Mouse (Mus musculus) heart, embryonic 10.5 days (tissue): ENCODE results near the gene Izumo4. TPM values are rescaled to one million over a fixed set of nuclear protein-coding genes. Genes with fewer than 3 reads are reported as not detected.
A peak's percentile ranks its signal among the peaks of the same experiment; 100 is the strongest.

Experiments used
- DNase-seq: peaks from one replicate; pipeline ENCODE4 v3.0.0-alpha.2; 2017; ENCODE audit warnings: low spot score
- H3K27ac ChIP-seq: fragments of 300-500 bp; sonication (generic); 2 replicates; pipeline ENCODE4 v1.5.1; 2016; ENCODE audit warnings: mild to moderate bottlenecking
- H3K27me3 ChIP-seq: fragments of 300-500 bp; sonication (generic); 2 replicates; pipeline ENCODE4 v1.6.1; 2016; ENCODE audit warnings: mild to moderate bottlenecking; ENCODE audit not compliant: poor library complexity, insufficient read depth, severe bottlenecking
- H3K36me3 ChIP-seq: fragments of 300-500 bp; sonication (generic); 2 replicates; pipeline ENCODE4 v1.6.1; 2016; ENCODE audit warnings: mild to moderate bottlenecking, moderate library complexity
- H3K4me1 ChIP-seq: fragments of 300-500 bp; sonication (generic); 2 replicates; pipeline ENCODE4 v1.6.1; 2016; ENCODE audit warnings: mild to moderate bottlenecking
- H3K4me3 ChIP-seq: fragments of 300-500 bp; sonication (generic); 2 replicates; pipeline ENCODE4 v1.5.1; 2016; ENCODE audit warnings: mild to moderate bottlenecking, moderate library complexity
- H3K9me3 ChIP-seq: fragments of 300-500 bp; sonication (generic); 2 replicates; pipeline ENCODE4 v1.6.1; 2016; ENCODE audit warnings: mild to moderate bottlenecking, moderate library complexity
- WGBS: fragments of 180-500 bp; shearing (Covaris S2); methylation state at CpG from one replicate; pipeline ENCODE4 v1.1.7; 2016; 5-methylcytosine and 5-hydroxymethylcytosine counted together
- polyA plus RNA-seq: library from polyadenylated mRNA; unstranded; fragments of >200 nt; fragmentation: Nextera tagmentation; extraction: Ambion mirVana; gene quantifications from 2 replicates; pipeline ENCODE4 v1.2.1, GENCODE M21; 2016

The Izumo4 gene
- polyA plus RNA-seq, 1 experiment from 2014 or later: 14.4 TPM

DNA sequence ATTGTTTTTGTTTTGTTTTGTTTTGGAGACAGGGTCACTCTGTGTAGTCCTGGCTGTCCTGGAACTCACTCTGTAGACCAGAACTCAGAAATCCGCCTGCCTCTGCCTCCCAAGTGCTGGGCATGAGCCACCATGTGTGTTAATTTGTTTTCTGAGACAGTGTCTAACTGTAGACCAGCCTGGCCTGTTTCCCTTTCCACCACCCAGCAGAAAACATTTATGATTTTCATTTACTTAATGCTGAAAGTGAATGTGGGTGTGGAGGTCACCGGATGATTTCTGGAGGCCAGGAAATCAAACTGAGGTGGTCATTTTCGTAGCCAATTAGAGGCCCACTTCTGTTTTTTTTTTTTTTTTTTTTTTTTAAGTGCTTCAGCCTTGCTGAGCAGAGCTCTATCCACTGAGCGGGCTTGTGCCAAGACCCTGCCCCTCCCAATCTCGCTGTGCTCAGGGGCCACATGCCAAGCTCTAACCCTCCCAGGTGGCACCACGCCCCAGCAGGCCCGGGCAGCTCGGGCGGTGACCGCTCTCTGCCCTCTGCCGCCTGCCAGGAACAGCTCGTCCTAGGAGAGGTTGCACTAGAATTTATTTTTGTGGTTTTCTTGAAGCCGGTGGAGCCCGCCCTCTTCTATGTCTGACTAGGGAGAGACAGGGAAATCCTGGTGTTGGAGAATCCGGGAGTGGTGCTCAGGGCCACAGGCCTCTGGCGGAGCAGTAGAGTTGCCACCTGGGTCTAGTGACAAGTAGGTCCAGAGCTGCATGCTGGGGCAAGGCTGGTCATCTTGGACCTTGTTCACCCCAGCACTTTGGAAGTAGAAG is 37.6 kb upstream of the Izumo4 start:
- Histone ChIP-seq H3K36me3 (peaks cover 37% of the 10 kb centered on the region), H3K27ac (peak overlapping the region; percentile 79), H3K27me3 (no peaks in the 10 kb centered on the region), H3K4me3 (peak overlapping the region; percentile 32), H3K4me1 (peaks cover 49% of the 10 kb centered on the region), H3K9me3 (no peaks in the 10 kb centered on the region)
- no peak for DNase-seq
- 29% methylated on average over 16 of the region's 16 CpGs for WGBS

GRCm38 (mm10) chr10:80665016-80665380 is 37.0 kb upstream of the Izumo4 start:
- Histone ChIP-seq H3K4me3 (peak overlapping the region; percentile 32), H3K27ac (peak overlapping the region; percentile 79), H3K9me3 (no peaks in the 10 kb centered on the region), H3K4me1 (peaks cover 49% of the 10 kb centered on the region), H3K36me3 (peaks cover 43% of the 10 kb centered on the region), H3K27me3 (no peaks in the 10 kb centered on the region)
- no peak for DNase-seq
- 8% methylated on average over 10 of the region's 10 CpGs for WGBS

- DNase-seq: no peak
- H3K27ac ChIP-seq: 0 out of 2 replicates have a peak overlapping the region, but pooled peaks have one; percentile 30
These were observed 36.5 kb upstream of the Izumo4 start for GRCm38 (mm10) chr10:80665459-80665858.

GRCm38 (mm10) chr10:80665981-80666733 is 35.8 kb upstream of the Izumo4 start:
- H3K4me1 ChIP-seq: peaks cover 52% of the 10 kb centered on the region
- H3K9me3 ChIP-seq: no peaks in the 10 kb centered on the region
- DNase-seq: no peak
- WGBS: 78% methylated on average over 10 of the region's 10 CpGs
- H3K27ac ChIP-seq: no peak overlapping the region; the same call in 1 of the 2 replicates
- H3K4me3 ChIP-seq: 0 out of 2 replicates have a peak overlapping the region, but pooled peaks have one; percentile 7
- H3K36me3 ChIP-seq: peaks cover 54% of the 10 kb centered on the region
- H3K27me3 ChIP-seq: no peaks in the 10 kb centered on the region

More at GRCm38 (mm10) chr10:80665459-80665858, 36.5 kb upstream of the Izumo4 start:
- 63% methylated on average over 4 of the region's 4 CpGs for WGBS
- Histone ChIP-seq H3K36me3 (peaks cover 47% of the 10 kb centered on the region), H3K4me1 (peaks cover 49% of the 10 kb centered on the region), H3K9me3 (no peaks in the 10 kb centered on the region), H3K27me3 (no peaks in the 10 kb centered on the region), H3K4me3 (no peak overlapping the region)

DNA sequence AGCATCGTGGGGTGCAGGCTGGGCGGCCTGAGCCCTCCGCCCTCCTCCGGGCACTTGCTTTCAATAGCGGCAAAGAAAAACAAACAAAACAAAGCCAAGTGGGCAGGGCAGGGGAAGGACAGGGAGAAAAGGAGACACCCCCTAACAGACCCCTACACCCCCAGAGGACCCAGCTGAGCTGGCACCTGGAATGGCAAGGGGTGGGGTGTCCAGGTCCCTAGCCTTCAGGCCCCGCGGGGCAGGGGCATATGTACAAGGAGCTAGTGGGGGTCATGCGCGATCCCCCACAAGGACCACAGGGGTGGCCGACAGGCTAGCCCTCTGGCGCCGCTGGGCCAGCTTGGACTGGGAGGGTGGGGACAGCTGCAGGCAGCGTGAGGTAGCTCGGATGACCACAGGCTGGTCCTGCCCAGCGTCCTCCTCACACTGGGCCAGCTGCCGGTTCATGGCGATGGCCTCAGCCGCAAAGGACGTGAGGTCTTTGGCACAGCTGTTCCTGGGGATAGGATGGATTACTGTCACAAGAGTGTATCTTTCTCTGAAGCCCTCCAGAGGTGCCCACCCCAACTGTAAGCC is 35.1 kb upstream of the Izumo4 start:
- peaks cover 62% of the 10 kb centered on the region for H3K36me3 ChIP-seq
- H3K9me3 ChIP-seq: no peaks in the 10 kb centered on the region
- H3K4me1 ChIP-seq: peaks cover 59% of the 10 kb centered on the region
- DNase-seq: no peak
- 85% methylated on average over 19 of the region's 19 CpGs for WGBS
- no peak overlapping the region; the same call in 1 of the 2 replicates for H3K27ac ChIP-seq
- H3K27me3 ChIP-seq: no peaks in the 10 kb centered on the region
- no peak overlapping the region for H3K4me3 ChIP-seq

DNA sequence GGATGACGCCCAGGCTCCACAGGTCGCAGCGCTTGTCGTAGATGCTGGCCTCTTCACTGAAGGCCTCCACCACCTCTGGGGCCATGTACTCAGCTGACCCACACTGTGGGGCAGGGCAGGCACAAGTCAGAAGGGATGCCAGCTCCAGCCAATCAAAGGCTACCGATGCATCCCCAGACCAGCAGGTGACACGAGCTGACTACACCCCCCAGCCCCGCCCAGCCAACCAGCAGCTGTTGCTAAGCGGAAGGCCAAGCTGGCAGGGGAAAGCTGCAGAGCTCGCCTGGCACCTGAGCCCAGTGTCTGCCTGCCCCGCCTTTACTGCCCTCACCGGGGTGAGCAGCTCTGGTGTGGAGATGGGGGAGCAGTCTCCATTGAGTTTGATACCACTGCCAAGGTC is 33.4 kb upstream of the Izumo4 start:
- Histone ChIP-seq H3K36me3 (peaks cover 71% of the 10 kb centered on the region), H3K9me3 (no peaks in the 10 kb centered on the region), H3K4me3 (no peak overlapping the region), H3K27ac (no peak overlapping the region), H3K27me3 (no peaks in the 10 kb centered on the region), H3K4me1 (peaks cover 65% of the 10 kb centered on the region)
- WGBS: 84% methylated on average over 11 of the region's 11 CpGs
- no peak for DNase-seq

GRCm38 (mm10) chr10:80669018-80669417 is 33.0 kb upstream of the Izumo4 start:
- H3K27ac ChIP-seq: no peak overlapping the region
- no peaks in the 10 kb centered on the region for H3K27me3 ChIP-seq
- no peak overlapping the region for H3K4me3 ChIP-seq
- 87% methylated on average over 12 of the region's 12 CpGs for WGBS
- H3K4me1 ChIP-seq: peaks cover 65% of the 10 kb centered on the region
- H3K9me3 ChIP-seq: no peaks in the 10 kb centered on the region
- peaks cover 74% of the 10 kb centered on the region for H3K36me3 ChIP-seq
- no peak for DNase-seq

DNA sequence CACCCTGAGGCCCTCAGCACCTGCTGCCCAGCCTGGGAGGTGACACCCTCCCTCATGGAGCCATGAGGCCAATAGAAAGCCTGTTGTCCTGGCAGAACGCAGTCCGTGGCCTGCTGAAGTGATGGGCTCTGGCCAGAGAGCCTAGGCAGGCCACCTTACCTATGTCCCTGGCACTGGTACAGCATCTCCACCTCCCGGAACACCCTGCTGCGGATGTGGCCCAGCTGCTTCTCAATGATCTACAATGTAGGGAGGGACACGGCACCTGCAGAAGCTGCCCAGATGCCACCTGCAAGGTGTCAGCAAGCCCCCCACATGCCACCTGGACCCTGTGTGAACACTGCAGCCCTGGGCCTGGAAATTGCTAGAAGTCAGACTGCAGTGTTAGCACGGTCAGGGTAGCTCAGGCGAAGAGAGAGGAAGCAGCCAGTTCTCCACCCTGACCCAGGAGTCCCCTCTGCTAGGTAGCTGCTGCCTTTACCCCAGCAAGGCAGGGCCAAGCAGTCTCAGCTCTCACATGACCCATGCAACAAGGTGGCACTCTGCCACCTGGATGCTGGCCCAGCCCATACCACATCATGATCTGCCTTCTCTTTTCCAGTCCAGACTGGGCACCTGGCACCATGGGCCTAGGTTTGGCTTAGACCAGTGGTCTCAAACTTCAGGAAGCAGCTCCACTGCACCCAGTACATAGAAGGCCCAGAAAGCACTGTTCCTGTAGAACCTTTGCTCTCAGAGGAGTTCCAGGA is 32.1 kb upstream of the Izumo4 start:
- 91% methylated on average over 7 of the region's 7 CpGs for WGBS
- H3K9me3 ChIP-seq: no peaks in the 10 kb centered on the region
- 0 out of 2 replicates have a peak overlapping the region, but pooled peaks have one; percentile 0 for H3K27ac ChIP-seq
- H3K36me3 ChIP-seq: peaks cover 74% of the 10 kb centered on the region
- H3K4me3 ChIP-seq: no peak overlapping the region
- H3K27me3 ChIP-seq: no peaks in the 10 kb centered on the region
- no peak for DNase-seq
- peaks cover 65% of the 10 kb centered on the region for H3K4me1 ChIP-seq

DNA sequence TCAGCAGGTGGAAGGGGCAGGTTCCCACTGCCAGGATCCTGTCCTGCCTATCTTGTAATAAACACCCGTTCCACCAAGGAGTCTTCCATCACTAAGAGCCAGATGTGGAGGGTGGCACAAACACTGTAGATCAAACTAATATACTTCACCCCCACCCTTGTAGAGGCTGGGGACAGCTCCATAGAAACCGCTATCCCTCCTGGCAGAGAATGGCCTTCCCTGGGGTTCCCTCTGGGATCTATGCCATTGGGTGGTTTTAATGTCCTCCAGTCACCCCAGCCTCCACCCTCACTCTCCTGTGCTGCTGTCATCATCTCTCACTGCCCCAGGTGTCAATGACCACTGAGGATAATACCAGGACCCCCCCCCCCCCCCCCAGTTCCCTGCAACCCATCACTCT is 31.5 kb upstream of the Izumo4 start:
- peaks cover 74% of the 10 kb centered on the region for H3K36me3 ChIP-seq
- 94% methylated on average over 2 of the region's 2 CpGs for WGBS
- peaks cover 62% of the 10 kb centered on the region for H3K4me1 ChIP-seq
- H3K27ac ChIP-seq: no peak overlapping the region
- no peak for DNase-seq
- no peaks in the 10 kb centered on the region for H3K9me3 ChIP-seq
- H3K27me3 ChIP-seq: no peaks in the 10 kb centered on the region
- no peak overlapping the region for H3K4me3 ChIP-seq

- no peaks in the 10 kb centered on the region for H3K27me3 ChIP-seq
- peaks cover 69% of the 10 kb centered on the region for H3K36me3 ChIP-seq
- H3K9me3 ChIP-seq: no peaks in the 10 kb centered on the region
- WGBS: 90% methylated on average over 4 of the region's 4 CpGs
- peaks cover 55% of the 10 kb centered on the region for H3K4me1 ChIP-seq
- DNase-seq: no peak
- no peak overlapping the region for H3K4me3 ChIP-seq
- no peak overlapping the region for H3K27ac ChIP-seq
These were observed 30.7 kb upstream of the Izumo4 start for GRCm38 (mm10) chr10:80671251-80671650.

- Histone ChIP-seq H3K27me3 (no peaks in the 10 kb centered on the region), H3K36me3 (peaks cover 61% of the 10 kb centered on the region), H3K4me3 (no peak overlapping the region), H3K4me1 (peaks cover 55% of the 10 kb centered on the region), H3K27ac (0 out of 2 replicates have a peak overlapping the region, but pooled peaks have one; percentile 9), H3K9me3 (no peaks in the 10 kb centered on the region)
- no peak for DNase-seq
- 84% methylated on average over 11 of the region's 11 CpGs for WGBS
These were observed 29.9 kb upstream of the Izumo4 start for GRCm38 (mm10) chr10:80671936-80672690.

DNA sequence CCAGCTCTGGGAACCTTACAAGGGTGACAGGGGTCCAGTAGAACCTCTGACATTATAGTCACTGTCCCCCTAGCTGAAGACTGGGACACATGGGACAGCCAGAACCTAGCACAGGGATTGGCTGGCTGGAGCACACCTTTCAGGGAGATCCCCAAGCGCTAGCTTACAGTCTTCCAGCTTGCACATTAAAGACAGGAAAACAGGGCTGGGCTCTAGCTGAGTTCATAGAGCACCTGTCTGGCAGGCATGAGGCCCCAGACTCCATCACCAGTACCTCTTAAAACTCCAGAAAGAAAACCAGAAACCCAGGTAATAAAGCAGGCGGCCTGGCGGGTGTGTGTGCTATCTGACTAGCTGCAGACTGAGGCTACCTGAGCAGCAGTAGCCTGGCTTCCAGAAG is 28.3 kb upstream of the Izumo4 start:
- H3K4me3 ChIP-seq: peak overlapping the region; percentile 95; the same call in 1 of the 2 replicates
- no peak for DNase-seq
- no peaks in the 10 kb centered on the region for H3K9me3 ChIP-seq
- peaks cover 71% of the 10 kb centered on the region for H3K4me1 ChIP-seq
- WGBS: 96% methylated on average over 3 of the region's 3 CpGs
- peak overlapping the region; percentile 98; the same call in 1 of the 2 replicates for H3K27ac ChIP-seq
- peaks cover 45% of the 10 kb centered on the region for H3K36me3 ChIP-seq
- H3K27me3 ChIP-seq: no peaks in the 10 kb centered on the region
